Mouse (Mus musculus): ENCODE results near the gene Fgd3. TPM values are rescaled to one million over a fixed set of nuclear protein-coding genes. Genes with fewer than 3 reads are reported as not detected.

Fgd3 gene
- total RNA-seq, 2 experiments from 2014 or later: 8.7 to 10.2 TPM

DNA sequence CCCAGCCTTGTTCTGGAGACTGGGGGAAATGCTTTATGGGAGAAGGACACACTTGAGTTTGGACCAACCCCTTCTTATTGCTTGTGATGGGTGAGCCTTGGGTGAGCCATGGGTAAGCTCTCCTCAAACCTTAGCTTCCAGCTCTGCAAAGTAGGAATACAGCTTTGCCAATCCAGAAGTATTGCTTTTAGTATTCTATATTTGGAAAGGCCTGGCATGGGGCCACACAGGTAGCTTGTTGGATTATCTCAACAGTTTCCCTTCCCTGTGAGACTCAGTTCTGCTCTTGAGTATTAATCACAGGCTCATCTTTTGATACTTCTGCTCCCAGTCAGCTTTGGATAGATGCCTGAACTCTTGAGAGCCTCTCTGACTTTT lies 22.6 kb upstream of the Fgd3 start:
- intact Hi-C loops (cut with DNase I): loop anchor here (2.0 to 5.0 kb wide), 2 partner anchors 36 to 80 kb away; partner anchors contain the start of gene Ippk
- DNase-seq (ENCODE audit: extremely low spot score in 1 of 2, low spot score in 2 of 2): no peak

- DNase-seq (ENCODE audit: extremely low spot score in 1 of 2, low spot score in 2 of 2): no peak
- intact Hi-C loops (cut with DNase I): loop anchor here (2.0 to 5.0 kb wide), 2 partner anchors 37 to 80 kb away; partner anchors contain the start of gene Ippk
These were observed 22.0 kb upstream of the Fgd3 start for GRCm38 (mm10) chr13:49341831-49342722.

GRCm38 (mm10) chr13:49341012-49341830 lies 21.1 kb upstream of the Fgd3 start, which contains the start of gene Bicd2:
TSS of gene Bicd2 (plus strand) at chr13:49341585.
- peak; percentile 98 for DNase-seq (ENCODE audit: extremely low spot score in 1 of 2, low spot score in 2 of 2)
- intact Hi-C loops (cut with DNase I): loop anchor here (5.0 kb wide), 1 partner anchor 81 kb away; the partner anchor contains the start of gene Ippk

DNA sequence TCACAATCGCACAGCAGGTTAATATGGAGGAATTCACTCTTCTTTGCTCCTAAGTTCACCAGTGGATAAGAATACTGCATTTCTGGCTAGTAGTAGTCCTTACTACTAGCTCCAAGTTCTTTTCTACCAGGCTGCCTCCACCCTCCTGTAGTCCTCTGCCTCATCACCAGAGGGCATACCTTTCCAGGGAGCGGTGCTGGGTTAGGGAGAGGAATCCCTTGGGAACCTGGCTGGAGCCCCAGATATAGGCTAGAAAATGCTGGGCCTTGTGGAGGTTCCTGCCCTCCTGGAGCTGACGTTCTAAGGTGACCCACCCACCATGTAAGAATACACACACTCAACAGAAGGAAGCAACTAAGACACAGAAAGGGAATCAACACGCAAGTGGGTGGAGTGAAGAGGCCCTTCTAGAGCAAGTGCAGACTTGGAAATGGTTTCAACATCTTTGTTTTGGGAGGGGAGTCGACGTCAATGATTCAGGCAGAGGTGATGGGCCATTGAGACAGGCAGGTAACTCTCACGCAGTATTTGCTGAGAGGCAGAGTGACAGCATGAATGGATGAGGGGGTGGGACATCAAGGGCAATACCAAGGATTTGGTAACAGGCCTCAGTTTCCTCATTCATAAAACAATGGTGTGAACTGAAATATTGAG lies 18.9 kb upstream of the Fgd3 start:
- intact Hi-C loops (cut with DNase I): no loop called here
- DNase-seq (ENCODE audit: extremely low spot score in 1 of 2, low spot score in 2 of 2): peak in 1 of 2 experiments; percentile 63

- no peak for DNase-seq (ENCODE audit: extremely low spot score in 1 of 2, low spot score in 2 of 2)
- intact Hi-C loops (cut with DNase I): no loop called here
These were observed 15.2 kb upstream of the Fgd3 start for GRCm38 (mm10) chr13:49335077-49335982.

DNA sequence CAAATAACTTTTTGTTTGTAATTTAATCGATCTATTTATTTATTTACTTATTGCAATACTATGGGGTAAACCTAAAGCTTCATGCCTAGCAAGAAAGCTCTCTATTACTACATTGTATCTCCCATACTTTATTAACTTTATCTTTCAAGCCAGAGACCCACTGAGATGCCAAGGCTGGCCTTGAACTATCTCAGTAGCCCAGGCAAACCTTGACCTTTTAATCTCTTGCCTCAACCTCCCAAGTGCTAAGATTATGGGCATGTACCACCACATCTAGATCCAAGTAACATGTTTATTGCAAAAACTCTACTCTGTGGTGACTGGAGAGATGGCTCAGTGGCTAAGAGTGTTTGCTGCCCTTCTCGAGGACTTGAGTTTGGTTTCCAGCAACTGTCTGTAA lies 13.1 kb upstream of the Fgd3 start:
- DNase-seq (ENCODE audit: extremely low spot score in 1 of 2, low spot score in 2 of 2): no peak
- intact Hi-C loops (cut with DNase I): no loop called here

DNA sequence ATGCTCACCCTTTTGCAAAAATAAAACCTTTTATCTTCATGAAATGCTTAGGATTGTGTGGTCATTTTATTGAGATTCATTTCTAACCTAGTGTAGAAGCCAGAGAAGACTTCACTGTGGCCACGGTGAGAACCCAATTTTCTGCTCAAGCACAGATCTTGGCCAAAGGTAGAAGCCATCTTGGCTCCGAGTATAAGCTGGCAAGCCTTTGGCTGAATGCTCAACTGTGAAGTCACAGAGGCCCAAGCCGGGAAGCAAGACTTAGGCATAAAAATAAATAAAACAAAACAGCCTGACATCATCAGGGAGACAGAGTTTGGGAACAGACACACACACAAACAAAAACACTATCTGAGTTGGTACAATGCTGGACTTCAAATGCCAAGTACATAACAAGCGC lies 8.0 kb upstream of the Fgd3 start:
- DNase-seq (ENCODE audit: extremely low spot score in 1 of 2, low spot score in 2 of 2): no peak
- intact Hi-C loops (cut with DNase I): no loop called here

GRCm38 (mm10) chr13:49326246-49327206 lies 6.4 kb upstream of the Fgd3 start:
- DNase-seq (ENCODE audit: extremely low spot score in 1 of 2, low spot score in 2 of 2): peak in 1 of 2 experiments; percentile 56

GRCm38 (mm10) chr13:49324871-49325270 lies 4.8 kb upstream of the Fgd3 start:
- no peak for DNase-seq (ENCODE audit: extremely low spot score in 1 of 2, low spot score in 2 of 2)

More at GRCm38 (mm10) chr13:49326246-49327206, 6.4 kb upstream of the Fgd3 start:
- intact Hi-C loops (cut with DNase I): no loop called here

DNA sequence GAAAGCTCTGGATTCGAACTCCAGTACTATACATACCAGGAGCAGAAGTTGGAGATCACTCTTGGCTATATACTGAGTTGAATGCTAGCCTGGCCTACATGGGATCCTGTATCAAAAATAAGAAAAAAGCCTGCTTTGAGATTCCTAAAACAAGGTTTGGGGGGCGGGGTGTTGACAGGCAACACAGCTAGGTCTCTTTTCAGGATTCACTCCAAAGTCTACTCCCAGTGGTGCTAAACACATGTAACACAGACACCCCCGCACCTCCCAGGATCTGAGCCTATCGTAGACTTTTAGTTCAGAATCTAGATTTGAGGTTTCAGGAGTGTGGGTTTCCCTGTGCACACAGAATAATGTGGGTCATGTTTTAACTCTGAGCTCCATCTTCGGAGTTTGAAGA lies 2.6 kb upstream of the Fgd3 start:
- no peak for DNase-seq (ENCODE audit: extremely low spot score in 1 of 2, low spot score in 2 of 2)
- intact Hi-C loops (cut with DNase I): no loop called here

More at GRCm38 (mm10) chr13:49324871-49325270, 4.8 kb upstream of the Fgd3 start:
- intact Hi-C loops (cut with DNase I): no loop called here

- intact Hi-C loops (cut with DNase I): no loop called here
- no peak for DNase-seq (ENCODE audit: extremely low spot score in 1 of 2, low spot score in 2 of 2)
These were observed 2.1 kb upstream of the Fgd3 start for GRCm38 (mm10) chr13:49322169-49322568.

GRCm38 (mm10) chr13:49321452-49321851 lies 1.3 kb upstream of the Fgd3 start:
- no peak for DNase-seq (ENCODE audit: extremely low spot score in 1 of 2, low spot score in 2 of 2)
- intact Hi-C loops (cut with DNase I): no loop called here

GRCm38 (mm10) chr13:49320514-49320913 lies 403 bp upstream of the Fgd3 start:
- no peak for DNase-seq (ENCODE audit: extremely low spot score in 1 of 2, low spot score in 2 of 2)
- intact Hi-C loops (cut with DNase I): no loop called here

DNA sequence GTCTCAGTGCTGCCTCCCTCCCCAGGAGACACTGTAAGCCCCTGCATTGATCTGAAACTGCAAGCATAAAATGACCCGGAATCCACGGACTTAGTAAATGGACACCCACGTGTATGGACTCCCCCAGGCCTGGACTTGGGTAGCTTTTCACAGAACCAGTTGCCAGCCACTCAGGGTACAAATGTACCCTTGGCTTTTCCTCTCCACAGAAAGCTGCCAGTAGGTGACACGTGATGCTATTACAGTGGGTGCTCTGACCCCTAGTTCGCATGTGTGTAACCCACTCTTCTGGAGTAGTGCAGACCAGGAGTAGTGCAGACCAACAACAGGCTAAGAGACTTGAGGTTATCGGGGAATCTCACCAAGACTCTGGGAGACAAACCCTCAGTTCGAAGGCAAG lies 2.2 kb downstream of the Fgd3 start:
- no peak for DNase-seq (ENCODE audit: extremely low spot score in 1 of 2, low spot score in 2 of 2)
- intact Hi-C loops (cut with DNase I): no loop called here

- intact Hi-C loops (cut with DNase I): no loop called here
- DNase-seq (ENCODE audit: extremely low spot score in 1 of 2, low spot score in 2 of 2): no peak
These were observed 2.6 kb downstream of the Fgd3 start for GRCm38 (mm10) chr13:49317508-49317907.

GRCm38 (mm10) chr13:49316386-49317162 lies 3.5 kb downstream of the Fgd3 start:
- no peak for DNase-seq (ENCODE audit: extremely low spot score in 1 of 2, low spot score in 2 of 2)
- intact Hi-C loops (cut with DNase I): no loop called here
